Mouse (Mus musculus): Measurements from ENCODE around the gene Slc25a22.
A peak's percentile ranks its signal among the peaks of the same experiment; 100 is the strongest.

The Slc25a22 gene

GRCm38 (mm10) chr7:141437178-141438120 is at the start of gene Slc25a22:
Gene Slc25a22 (minus strand): TSS chr7:141437892.
- no peak for DNase-seq (ENCODE audit: low read depth, low spot score)

DNA sequence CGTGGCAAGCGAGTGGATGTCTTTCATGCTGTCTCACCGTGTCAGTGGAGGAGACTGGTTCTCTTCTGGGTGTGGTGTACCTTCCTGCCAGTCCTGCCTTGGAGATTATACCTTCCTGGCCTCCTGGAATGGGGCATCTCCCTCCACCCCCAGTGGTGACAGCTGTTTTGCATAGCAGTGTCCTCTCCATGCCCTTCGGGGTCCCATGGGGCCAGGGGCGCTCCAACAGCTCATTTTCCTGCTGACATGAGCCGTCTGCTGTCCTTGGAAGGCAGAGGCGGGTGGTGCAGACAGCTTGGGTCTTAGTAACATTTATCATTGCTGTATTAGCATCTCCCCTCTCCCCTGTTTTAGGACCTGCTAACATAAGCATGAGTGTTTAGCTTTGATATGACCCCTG is 49.4 kb upstream of the Slc25a22 start:
- no peak for DNase-seq (ENCODE audit: low read depth, low spot score)

DNA sequence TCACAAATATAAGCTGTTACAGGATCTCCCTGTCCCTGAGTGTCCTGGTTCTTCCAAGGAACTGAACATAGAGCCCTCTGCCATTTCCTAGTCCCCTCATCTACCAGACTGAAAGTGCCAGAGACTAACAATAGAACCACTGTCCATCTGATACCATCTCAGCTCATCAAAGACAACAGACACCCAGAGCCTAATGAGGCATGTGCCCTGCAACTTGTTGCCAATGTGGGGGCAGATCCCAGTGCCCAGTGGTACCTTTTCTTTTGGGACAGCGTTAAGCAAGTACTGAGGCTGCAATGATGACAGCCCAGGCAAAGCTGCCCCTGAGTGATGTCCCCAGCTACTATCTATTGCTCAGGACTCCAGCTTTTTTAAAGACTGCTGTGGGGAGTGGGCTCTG is 48.5 kb upstream of the Slc25a22 start:
- DNase-seq (ENCODE audit: low read depth, low spot score): no peak

DNA sequence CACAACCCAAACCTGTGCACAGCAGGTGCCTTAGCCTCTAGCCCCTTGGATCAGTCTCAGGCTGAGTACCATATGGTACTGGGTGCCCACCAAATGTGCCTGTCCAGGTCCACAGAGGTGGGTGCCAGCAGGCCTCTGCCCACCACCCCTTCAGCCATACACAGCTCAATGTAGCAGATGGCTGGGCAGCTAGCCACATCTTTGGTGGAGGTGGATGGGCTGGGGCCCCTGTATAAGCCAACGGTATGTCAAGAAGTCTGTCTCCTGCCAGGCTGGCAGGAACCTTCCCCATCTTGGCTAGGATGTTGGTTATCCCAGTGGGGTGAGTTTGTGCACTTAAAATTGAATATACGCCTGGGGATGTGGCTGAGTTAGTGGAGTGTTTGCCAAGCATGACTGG is 47.9 kb upstream of the Slc25a22 start:
- DNase-seq (ENCODE audit: low read depth, low spot score): no peak

DNA sequence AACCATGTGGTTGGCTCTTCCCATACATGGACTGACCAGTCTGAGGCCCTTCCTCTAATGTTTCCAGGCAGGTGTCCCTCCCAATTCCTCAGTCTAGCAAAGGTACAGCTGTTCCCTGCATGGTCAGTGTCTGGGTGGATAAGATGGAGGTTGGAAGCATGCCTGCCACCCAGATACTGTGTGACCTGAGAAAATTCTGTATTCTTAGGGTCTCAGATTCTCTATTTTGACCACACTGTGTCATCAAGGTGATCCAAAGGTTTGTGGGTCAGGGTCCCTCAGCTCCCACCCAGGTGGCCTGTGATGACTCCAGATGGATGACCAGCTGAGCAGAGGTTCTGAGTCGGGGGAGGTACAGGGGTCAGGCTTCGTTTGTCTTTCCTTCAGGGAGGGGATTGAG is 47.5 kb upstream of the Slc25a22 start:
- DNase-seq (ENCODE audit: low read depth, low spot score): no peak

GRCm38 (mm10) chr7:141484186-141485120 is 46.8 kb upstream of the Slc25a22 start:
- DNase-seq (ENCODE audit: low read depth, low spot score): no peak

DNA sequence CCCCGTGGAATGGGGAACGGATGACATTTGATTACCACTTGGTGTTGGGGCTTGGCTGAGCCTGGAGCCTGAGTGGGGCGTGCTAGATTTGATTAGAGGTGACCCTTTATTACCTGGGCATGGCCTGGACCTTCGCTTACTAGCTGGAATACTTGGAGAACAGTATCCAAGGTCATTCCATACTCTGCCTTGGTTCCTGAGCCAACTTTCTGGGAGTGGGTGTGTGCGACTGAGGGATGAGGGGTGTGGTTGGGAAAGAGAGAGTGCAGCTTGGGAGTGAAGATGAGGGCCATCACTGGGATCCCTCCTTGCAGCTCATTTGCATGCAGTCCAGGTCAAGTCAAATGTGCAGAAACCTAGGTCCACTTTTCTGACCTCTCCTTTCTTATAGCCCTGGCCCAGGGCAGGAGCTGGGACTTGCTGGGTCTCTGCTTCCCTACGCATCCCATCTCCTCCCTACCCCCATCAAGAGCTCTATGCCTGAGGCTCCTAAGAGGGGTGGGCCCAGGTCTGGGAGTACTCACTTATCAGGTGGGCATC is 45.5 kb upstream of the Slc25a22 start:
- DNase-seq (ENCODE audit: low read depth, low spot score): no peak

- DNase-seq (ENCODE audit: low read depth, low spot score): no peak
These were observed 44.9 kb upstream of the Slc25a22 start for GRCm38 (mm10) chr7:141482531-141483024.

GRCm38 (mm10) chr7:141481498-141482401 is 44.1 kb upstream of the Slc25a22 start:
- DNase-seq (ENCODE audit: low read depth, low spot score): peak; percentile 60

DNA sequence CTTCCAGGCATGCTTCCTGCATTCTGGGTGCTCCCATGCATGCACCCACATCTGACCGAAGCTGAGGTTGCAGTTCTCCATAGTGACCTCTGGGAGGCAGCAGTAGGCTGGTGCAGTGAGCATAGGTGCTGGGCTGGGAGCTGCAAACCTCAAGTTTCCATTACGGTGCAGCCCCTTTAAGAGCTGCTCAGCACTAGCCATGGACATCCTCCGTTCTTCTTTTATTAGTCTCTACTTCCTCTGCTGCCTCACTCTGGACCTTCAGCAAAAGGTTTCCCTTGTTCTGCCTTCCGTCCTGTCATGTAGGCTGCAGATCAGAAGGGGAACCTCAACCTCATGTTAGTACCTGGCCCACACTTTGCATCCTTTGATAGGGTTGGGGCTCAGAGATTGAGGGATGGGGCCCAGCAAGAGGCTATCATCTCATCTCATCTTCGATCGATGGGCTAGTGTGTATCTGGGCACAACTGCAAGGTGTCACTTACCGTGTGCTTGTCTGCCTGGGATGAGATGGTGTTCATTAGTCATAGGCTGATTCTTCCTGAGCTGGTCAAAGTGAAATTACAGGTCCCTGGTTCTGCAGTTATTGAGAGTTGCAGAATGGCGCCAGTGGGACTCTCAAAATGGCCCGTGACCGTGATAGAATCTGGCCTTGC is 43.3 kb upstream of the Slc25a22 start:
- peak; percentile 72 for DNase-seq (ENCODE audit: low read depth, low spot score)

DNA sequence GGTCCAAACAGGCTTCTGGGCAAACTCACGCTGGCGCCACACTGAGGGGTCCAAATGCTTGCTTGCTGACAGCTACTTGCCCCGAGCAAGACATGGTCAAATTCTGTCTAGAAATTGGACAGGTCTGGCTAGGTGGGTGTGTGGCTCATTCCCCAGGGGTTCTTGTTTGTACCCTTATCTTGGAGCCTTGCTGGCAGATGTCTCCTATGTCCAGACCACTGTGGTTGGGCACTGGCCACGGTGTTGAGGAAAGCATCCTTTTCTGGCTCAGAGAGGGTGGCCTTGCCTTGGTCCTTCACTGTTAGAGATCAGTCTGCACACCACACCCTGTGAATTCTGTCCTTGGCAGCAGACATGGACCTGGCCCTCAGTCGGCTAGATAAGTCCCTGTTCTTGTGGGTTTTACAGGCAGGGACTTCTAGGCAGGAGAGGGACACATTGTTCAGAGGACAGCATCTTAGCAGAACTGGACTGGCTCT is 40.6 kb upstream of the Slc25a22 start:
- no peak for DNase-seq (ENCODE audit: low read depth, low spot score)

DNA sequence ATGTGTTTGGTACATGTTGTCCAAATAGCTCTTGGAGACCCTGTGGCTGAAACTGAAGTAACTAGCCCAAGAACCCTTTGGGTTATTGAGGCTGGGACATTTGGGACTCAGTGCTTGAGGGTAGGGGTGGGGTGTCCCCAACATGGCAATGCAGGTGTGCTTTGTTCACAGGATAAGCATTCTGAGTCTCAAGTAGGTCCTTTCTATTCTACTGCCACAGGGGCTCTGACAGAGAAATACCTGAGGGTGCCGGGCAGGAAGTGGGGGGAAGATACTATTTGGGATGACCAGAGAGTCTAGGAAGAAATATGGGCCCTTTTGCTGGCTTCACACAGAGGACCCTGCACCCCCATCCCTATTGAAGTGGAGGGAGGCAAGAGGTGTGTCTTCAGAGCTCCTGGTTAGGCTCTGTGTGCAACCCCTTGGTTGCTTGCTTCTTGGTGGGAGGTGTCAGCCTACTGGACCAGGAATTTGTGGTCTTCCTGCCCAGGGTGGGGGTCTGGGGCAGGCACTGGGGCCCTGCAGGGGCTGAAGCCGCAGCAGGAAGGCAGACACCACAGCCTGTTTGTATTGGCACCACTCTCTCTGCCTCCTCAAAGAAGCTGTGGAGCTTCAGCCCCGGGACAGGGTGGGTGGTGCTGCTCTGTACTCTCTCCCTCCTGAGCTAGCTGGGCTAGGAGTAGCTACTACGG is 40.0 kb upstream of the Slc25a22 start:
- no peak for DNase-seq (ENCODE audit: low read depth, low spot score)

DNA sequence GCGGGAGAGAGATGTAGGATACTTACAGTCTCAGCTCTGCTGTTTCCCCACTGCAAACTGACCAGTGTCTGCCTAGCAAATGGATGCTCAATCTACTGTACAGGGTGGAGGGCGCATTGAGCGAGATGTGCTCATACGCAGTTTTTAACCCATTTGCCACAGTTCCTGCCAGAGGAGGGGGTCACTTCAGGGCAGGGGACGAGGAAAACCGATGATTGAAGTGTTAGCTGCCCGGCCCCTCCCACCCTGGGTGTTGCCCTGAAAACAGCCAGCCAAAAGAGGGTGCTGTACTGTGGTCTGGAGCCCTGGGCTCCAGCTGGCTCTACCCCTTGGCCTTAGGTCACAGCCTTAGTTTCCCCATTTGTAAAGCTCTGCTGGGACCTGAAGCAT is 39.3 kb upstream of the Slc25a22 start:
- DNase-seq (ENCODE audit: low read depth, low spot score): no peak

- DNase-seq (ENCODE audit: low read depth, low spot score): no peak
These were observed 38.7 kb upstream of the Slc25a22 start for GRCm38 (mm10) chr7:141476226-141476980.

- no peak for DNase-seq (ENCODE audit: low read depth, low spot score)
These were observed 38.1 kb upstream of the Slc25a22 start for GRCm38 (mm10) chr7:141475805-141476158.

GRCm38 (mm10) chr7:141475011-141475804 is 37.5 kb upstream of the Slc25a22 start, which contains the start of the genes Polr2l and Tspan4:
Gene Polr2l (minus strand): TSS chr7:141475132.
Gene Tspan4 (plus strand): TSS chr7:141475240.
- peak; percentile 79 for DNase-seq (ENCODE audit: low read depth, low spot score)

DNA sequence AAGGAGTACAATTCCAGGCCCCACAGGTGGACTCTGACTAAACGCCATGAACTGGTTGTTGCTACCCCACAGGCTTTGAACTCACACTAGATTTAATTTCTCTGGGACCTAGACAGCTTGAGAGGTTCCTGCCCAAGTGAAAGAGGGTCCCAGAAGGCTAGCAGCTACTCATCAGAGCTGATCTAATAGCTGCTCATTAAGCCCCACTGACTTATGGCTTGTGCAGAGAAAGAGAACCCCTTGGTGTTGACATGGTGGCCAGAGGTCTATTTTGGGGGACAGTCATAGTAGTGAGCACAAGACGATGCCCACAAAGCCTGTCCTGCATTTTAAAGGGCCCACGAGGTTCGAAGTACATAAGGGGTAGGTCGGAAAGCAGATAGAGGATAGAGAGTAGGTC is 36.5 kb upstream of the Slc25a22 start:
- no peak for DNase-seq (ENCODE audit: low read depth, low spot score)

GRCm38 (mm10) chr7:141472763-141473162 is 35.1 kb upstream of the Slc25a22 start:
- DNase-seq (ENCODE audit: low read depth, low spot score): no peak

Measured in retina, postnatal 7 days (tissue).